Mouse (Mus musculus) spleen, adult 2 months (tissue): ENCODE measurements around the gene Exoc6b. TPM values are rescaled to one million over a fixed set of nuclear protein-coding genes. Genes with fewer than 3 reads are reported as not detected.

ENCODE experiments used
- DNase-seq, 2 experiments: peaks; one replicate each; pipeline versions ENCODE4 v3.0.0 to v3.0.0-alpha.2; 2012 to 2021; ENCODE audit warnings: low spot score in 2 of 2, low read depth in 1 of 2
- H3K27ac ChIP-seq: fragments of 200-500 bp; 2 replicates; pipeline ENCODE4 v1.5.1; 2012; ENCODE audit warnings: low read length, inconsistent platforms; ENCODE audit not compliant: insufficient read depth
- H3K27me3 ChIP-seq: fragments of 200-500 bp; 2 replicates; pipeline ENCODE4 v1.6.1; 2012; ENCODE audit warnings: mild to moderate bottlenecking, moderate library complexity, low read length, inconsistent platforms; ENCODE audit not compliant: control insufficient read depth, insufficient read depth
- H3K36me3 ChIP-seq: fragments of 200-500 bp; 2 replicates; pipeline ENCODE4 v1.6.1; 2012; ENCODE audit warnings: mild to moderate bottlenecking, low read length, inconsistent platforms; ENCODE audit not compliant: control insufficient read depth, insufficient read depth
- H3K4me1 ChIP-seq: fragments of 200-500 bp; 2 replicates; pipeline ENCODE4 v1.6.1; 2011; ENCODE audit warnings: inconsistent platforms; ENCODE audit not compliant: control insufficient read depth, insufficient read depth, insufficient read length
- H3K4me3 ChIP-seq: fragments of 200-500 bp; 2 replicates; pipeline ENCODE4 v1.5.1; 2011; ENCODE audit warnings: mild to moderate bottlenecking, inconsistent platforms; ENCODE audit not compliant: insufficient read depth, insufficient read length; ENCODE audit errors: extremely low read depth
- CTCF ChIP-seq: fragments of 200-500 bp; IDR thresholded peaks from 2 replicates; pipeline ENCODE4 v1.5.1; 2011; ENCODE audit warnings: mild to moderate bottlenecking, inconsistent platforms; ENCODE audit not compliant: insufficient read depth, insufficient read length, insufficient replicate concordance; ENCODE audit errors: extremely low read depth
- POLR2A ChIP-seq: fragments of 200-500 bp; IDR thresholded peaks from 2 replicates; pipeline ENCODE4 v1.6.1; 2011; ENCODE audit warnings: low read depth, low read length, inconsistent platforms
- WGBS: fragments of 180-500 bp; shearing (Covaris S2); methylation state at CpG from one replicate; pipeline ENCODE4 v1.1.7; 2018; 5-methylcytosine and 5-hydroxymethylcytosine counted together
- polyA plus RNA-seq: library from polyadenylated mRNA; depleted of rRNA; stranded (reverse); fragments of >200 nt; gene quantifications from 2 replicates; pipeline ENCODE4 v1.2.3, GENCODE M21; 2012

Gene Exoc6b
- polyA plus RNA-seq, 1 experiment: 3.1 TPM

DNA sequence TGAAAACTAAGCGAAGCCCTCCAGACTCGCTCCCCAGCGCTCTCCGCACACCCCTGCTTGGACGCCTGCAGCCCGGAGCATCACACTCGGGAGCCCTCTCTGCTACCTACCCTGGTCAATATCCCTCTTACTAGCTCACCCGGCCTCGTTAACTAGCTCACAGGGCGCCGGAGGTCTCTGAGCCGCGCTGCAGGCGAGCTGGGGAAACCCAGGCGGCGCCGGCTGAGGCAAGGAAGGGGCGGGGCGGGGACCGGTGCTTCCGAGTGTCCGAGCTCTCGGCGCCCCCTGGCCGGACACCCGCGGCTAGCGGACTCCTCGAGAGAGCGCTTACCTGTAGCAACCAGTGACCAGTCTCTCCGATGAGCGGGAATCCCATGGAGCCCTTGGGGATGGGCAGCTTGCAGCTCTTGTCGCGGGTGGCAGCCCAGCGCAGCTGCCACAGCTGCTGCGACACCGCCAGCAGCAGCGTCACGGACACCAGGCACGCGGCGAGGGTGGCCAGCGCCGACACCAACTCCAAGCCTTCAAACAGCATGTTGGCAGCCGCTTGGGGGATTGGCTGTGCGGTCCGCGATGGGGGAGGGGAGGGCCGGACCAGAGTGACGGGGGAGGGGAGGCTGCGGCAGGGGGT, 481.7 kb downstream of the Exoc6b start:
- Histone ChIP-seq H3K4me1 (peaks cover 2% of the 10 kb centered on the region), H3K36me3 (no peaks in the 10 kb centered on the region), H3K27ac (no peak overlapping the region), H3K27me3 (peaks cover 30% of the 10 kb centered on the region), H3K4me3 (peak overlapping the region; percentile 29; the same call in 1 of the 2 replicates)
- no peak for TF ChIP-seq CTCF
- WGBS: under 1% methylated on average over 51 of the region's 51 CpGs
- peak in 1 of 2 experiments; percentile 8 for DNase-seq

- no peak overlapping the region for H3K4me3 ChIP-seq
- TF ChIP-seq POLR2A: no peak
- TF ChIP-seq CTCF: no peak
- peak in 1 of 2 experiments; percentile 1 for DNase-seq
- H3K27me3 ChIP-seq: peaks cover 30% of the 10 kb centered on the region
- H3K36me3 ChIP-seq: no peaks in the 10 kb centered on the region
- 7% methylated on average over 28 of the region's 28 CpGs for WGBS
- H3K4me1 ChIP-seq: peaks cover 2% of the 10 kb centered on the region
- H3K27ac ChIP-seq: no peak overlapping the region
Measured at GRCm38 (mm10) chr6:84586551-84587200, 482.6 kb downstream of the Exoc6b start.

GRCm38 (mm10) chr6:84585686-84586300, 483.5 kb downstream of the Exoc6b start:
- peaks cover 30% of the 10 kb centered on the region for H3K27me3 ChIP-seq
- TF ChIP-seq CTCF: no peak
- TF ChIP-seq POLR2A: no peak
- H3K36me3 ChIP-seq: no peaks in the 10 kb centered on the region
- 2% methylated on average over 37 of the region's 37 CpGs for WGBS
- no peak overlapping the region for H3K27ac ChIP-seq
- no peak for DNase-seq
- peaks cover 2% of the 10 kb centered on the region for H3K4me1 ChIP-seq
- H3K4me3 ChIP-seq: no peak overlapping the region

DNA sequence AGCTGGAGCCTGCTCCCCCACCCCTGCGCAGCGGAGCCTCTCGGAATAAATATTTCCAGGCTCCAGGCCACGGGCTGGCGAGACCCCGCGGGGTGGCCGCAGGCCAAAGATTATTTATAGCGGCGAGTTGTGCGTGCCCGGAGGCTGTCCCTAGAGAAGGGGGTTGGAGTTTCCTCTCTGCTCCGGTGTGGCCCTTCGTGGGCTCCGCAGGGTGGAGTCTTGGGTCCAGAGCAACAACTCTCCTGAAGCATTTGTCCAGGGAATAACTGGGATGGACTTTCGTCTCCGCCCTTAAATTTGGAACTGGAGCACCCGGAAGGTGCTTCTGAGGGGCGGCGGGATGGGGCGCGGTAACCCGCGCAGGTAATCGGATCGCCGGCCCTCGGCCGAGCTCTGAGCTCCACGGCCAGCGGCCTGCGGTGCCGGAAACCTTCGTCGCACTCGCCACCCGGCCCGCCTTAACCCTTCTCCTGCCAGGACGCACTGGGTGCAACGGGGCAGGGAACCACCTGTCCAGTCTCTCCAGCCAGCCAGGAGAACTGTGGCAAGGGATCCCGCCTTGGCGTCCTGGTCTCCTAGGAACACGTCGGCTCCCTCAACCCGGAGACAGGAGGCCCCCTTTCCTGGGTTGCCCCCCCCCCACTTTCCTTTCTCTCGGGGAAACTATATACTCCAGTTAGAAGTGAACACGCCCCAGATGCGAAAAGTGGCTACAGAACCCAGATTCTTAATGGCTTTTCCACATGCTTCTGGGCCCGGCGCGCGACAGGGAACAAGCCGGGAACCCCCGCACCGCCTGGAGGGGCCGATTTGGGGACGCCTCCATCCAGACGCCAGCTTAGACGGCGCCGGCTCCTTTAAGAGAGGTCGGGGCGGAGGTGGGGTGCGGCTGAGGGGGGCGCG, 484.3 kb downstream of the Exoc6b start:
- no peaks in the 10 kb centered on the region for H3K36me3 ChIP-seq
- WGBS: 4% methylated on average over 66 of the region's 66 CpGs
- TF ChIP-seq CTCF: no peak
- TF ChIP-seq POLR2A: no peak
- H3K27ac ChIP-seq: no peak overlapping the region
- peaks cover 30% of the 10 kb centered on the region for H3K27me3 ChIP-seq
- no peak for DNase-seq
- no peak overlapping the region for H3K4me3 ChIP-seq
- peaks cover 2% of the 10 kb centered on the region for H3K4me1 ChIP-seq

GRCm38 (mm10) chr6:84583841-84584782, 485.2 kb downstream of the Exoc6b start:
- Histone ChIP-seq H3K27me3 (peaks cover 28% of the 10 kb centered on the region), H3K36me3 (no peaks in the 10 kb centered on the region), H3K4me3 (no peak overlapping the region; the same call in 1 of the 2 replicates), H3K4me1 (peaks cover 2% of the 10 kb centered on the region), H3K27ac (no peak overlapping the region)
- no peak for TF ChIP-seq POLR2A
- no peak for TF ChIP-seq CTCF
- DNase-seq: no peak
- 7% methylated on average over 48 of the region's 48 CpGs for WGBS

GRCm38 (mm10) chr6:84583371-84583770, 485.9 kb downstream of the Exoc6b start:
- H3K27ac ChIP-seq: no peak overlapping the region
- DNase-seq: no peak
- H3K4me1 ChIP-seq: peaks cover 2% of the 10 kb centered on the region
- 1% methylated on average over 26 of the region's 26 CpGs for WGBS
- H3K27me3 ChIP-seq: peaks cover 21% of the 10 kb centered on the region
- no peak for TF ChIP-seq CTCF
- TF ChIP-seq POLR2A: no peak
- H3K36me3 ChIP-seq: no peaks in the 10 kb centered on the region
- H3K4me3 ChIP-seq: no peak overlapping the region
